Mouse (Mus musculus) layer of hippocampus, adult 8-10 months (tissue): ENCODE measurements around the gene Ifnar2. TPM values are rescaled to one million over a fixed set of nuclear protein-coding genes. Genes with fewer than 3 reads are reported as not detected.

Experiments used
- DNase-seq, 2 experiments: peaks; one replicate each; pipeline ENCODE4 v3.0.0; 2022; ENCODE audit warnings: low spot score in 2 of 2
- total RNA-seq, 4 experiments: library from RNA; stranded (reverse); gene quantifications; 2 replicates each; pipeline ENCODE4 v1.2.4; 2022

Gene Ifnar2
- total RNA-seq, 4 experiments from 2014 or later: 21.3 to 48.8 (median 34.5) TPM

DNA sequence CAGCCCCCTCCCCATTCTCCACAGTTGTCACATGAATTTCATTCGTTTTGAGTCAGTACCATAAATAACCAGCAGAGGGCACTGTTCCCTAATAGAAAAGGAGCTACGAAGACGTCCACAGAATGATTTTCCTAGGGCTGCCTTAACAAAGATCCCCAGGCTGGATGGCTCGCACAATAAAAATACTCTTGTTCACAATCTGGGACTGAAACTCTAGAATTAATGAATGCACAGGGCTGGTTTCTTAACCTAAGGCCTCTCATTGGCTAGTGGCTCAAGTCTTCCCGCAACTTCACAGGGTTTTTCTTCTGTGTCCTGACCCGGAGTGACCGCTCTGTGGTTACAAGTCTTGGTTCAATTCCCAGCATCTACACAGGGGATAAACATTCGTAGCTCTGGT, 14.0 kb upstream of the Ifnar2 start:
- peak in 1 of 2 experiments; percentile 36 for DNase-seq

DNA sequence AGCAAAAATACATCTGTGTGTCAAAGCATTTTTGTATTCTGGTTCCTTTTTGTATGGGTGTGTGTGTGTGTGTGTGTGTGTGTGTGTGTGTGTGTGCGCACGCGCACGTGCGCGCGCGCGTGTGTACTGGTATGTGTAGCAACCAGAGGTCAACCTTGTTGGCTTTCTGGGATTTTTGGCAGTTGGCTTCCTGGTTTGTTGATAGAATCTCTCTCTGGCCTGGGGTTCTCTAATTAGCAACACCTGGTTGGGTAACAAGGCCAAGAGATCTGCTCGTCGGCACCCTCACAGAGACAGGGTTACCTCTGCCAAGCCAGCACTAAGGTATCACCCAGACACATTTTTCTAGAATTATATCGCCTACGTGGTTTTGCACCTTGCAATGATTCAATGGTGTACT, 13.1 kb upstream of the Ifnar2 start:
- DNase-seq: no peak

DNA sequence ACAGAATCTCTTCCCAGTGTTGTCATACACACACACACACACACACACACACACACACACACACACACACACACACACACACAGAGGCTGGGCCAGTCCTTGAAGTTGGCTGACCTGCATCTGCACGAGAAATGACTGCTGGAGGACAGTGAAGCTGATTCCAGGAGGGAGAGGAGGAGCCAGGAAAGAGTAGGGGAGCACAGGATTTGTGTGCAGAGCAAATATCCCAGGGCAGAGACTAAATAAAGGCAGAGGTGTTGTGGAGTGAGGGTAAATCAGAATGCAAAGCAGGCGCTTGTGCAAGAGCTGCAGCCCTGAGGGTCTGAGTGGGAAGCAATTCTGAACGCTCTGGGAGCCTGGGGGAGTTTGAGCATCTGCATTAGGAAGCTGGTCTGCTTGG, 12.4 kb upstream of the Ifnar2 start:
- DNase-seq: no peak

GRCm38 (mm10) chr16:91362006-91362405, 10.6 kb upstream of the Ifnar2 start:
- no peak for DNase-seq

GRCm38 (mm10) chr16:91362616-91363272, 9.8 kb upstream of the Ifnar2 start:
- DNase-seq: no peak

GRCm38 (mm10) chr16:91363483-91363882, 9.1 kb upstream of the Ifnar2 start:
- no peak for DNase-seq

DNA sequence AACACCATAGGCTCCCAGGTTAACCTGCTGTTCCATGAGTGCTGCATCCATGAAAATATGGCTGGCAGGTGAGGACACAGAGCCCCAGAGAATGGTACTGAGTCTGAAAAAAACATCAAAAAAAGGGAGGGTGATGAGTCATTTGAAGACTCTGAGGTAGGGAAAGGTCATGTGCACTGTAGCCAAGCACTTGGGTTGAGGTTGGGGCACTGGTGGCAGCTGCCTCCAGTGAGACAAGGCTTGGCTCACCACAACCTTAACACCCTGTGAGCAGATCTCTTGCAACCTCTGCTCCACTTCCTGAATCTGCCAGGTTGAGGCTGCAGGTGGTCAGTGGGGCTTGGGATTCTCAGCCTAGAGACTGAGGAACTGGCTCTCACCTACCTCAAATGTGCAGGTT, 6.0 kb upstream of the Ifnar2 start:
- no peak for DNase-seq

GRCm38 (mm10) chr16:91367066-91367465, 5.5 kb upstream of the Ifnar2 start:
- no peak for DNase-seq

DNA sequence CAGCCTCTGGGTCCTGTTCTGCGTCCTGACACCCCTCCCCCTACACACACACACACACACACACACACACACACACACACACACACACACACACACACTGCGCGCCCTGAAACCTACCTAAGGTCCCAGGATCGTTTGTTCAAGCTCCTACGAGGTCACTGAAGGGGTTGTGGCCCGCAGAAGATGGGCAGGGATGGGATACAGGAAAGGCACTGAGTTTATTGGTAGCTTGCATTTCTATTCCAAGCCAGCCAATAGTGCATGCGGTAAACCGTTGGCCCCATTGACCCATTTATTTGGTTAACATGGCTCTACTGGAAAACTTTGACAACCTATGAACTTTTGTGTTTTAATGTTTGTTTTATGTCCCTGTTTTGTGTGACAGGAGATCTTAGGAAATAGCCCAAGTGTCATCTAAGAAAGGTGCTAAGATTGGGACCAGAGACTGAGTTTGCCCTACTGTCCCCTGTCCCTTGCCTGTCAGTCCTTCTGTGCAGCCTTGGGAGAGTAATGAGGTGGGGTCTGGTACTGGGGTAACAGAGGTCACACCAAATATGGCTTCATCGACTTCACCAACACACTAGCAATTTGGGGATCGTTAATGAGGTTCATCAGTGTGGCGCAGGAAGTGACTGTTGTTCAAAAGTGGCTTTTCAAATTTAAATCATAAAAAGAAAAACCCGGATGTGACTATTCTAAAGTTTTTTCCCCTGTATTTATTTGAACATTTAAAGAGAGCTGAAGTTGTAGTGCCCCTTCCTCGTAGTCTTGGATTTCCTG, 1.1 kb downstream of the Ifnar2 start:
- no peak for DNase-seq

DNA sequence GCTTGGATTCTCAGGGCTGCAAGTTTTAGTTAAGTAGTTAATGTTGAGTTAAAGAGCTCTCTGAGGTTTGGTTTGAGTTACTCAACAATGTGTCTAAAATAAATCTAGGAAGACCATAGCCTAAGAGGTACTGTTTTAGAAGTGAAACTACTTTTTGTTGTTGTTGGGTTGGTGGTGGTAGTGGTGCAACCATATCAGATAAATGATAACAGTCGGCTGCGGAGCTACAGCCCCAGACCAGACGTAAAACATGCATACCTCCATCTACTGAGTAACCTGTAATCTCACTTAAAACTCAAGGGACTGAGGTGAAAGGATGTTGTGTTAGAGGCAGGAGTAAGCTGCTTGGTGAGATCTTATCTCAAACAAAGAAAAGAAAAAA, 1.7 kb downstream of the Ifnar2 start:
- no peak for DNase-seq

DNA sequence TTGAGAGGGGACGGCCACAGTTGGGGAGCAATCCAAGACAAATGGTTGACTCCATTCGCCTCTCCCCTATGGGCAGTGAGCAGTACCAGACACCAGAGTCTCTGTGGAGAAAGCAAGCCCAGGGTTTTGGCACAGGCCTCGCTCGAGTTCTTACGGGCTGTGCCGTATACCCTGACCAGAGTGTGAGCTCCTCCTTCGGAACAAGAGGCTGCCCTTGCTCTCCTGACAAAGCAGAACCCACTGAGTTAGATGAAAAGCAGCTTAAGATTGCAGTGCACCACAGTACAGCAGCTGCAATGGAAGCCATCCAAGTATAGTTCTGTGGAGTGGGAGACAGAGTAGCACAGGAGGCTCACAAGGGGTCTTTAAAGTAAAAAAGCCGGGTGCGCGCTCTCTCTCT, 4.1 kb downstream of the Ifnar2 start:
- DNase-seq: no peak

DNA sequence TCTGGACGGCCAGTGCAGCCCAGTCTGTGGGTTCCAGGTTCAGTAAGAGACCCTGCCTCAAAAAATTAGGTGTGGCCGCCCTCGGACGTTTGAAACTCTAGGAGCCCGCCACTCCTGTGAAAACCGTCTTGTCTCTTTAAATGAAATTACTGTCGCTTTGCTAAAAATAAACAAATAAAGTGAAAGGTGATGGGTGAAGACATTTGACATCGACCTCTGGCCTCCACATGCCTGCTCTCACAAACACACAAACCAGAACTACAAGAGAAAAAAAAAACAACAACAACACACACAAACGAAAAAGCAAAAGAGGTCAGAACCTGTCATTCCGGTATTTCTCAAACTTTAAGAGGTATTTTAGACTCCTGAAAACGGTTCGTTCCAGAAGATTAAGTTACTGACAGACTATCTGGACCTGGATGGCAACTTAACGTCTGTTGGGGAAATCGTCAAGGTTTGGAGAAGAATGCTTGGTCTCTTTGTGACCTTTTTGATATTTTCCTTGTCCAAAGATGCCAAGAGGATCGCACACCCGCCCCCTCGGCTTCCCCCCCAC, 5.9 kb downstream of the Ifnar2 start:
- no peak for DNase-seq

DNA sequence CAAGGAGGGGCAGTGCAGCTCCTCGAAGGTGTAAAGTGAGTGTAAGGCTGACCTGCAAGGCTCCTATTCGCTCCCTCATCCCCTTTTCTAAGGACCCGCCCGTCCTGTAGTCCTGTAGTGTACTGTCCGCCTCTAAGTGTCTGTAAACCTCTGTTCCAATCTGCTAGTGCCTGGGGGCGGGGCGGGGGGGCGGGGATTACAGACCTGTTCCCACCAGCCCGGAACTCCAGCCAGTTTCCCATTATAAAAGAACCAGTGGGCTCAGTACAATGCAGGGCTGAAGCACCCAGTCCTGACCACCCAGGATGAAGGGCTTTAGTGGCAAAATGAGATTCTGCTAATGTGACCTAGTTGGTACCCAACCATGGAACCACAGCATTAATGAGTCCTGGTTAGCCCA, 6.4 kb downstream of the Ifnar2 start:
- no peak for DNase-seq

GRCm38 (mm10) chr16:91379412-91379811, 6.8 kb downstream of the Ifnar2 start:
- no peak for DNase-seq

GRCm38 (mm10) chr16:91380151-91380550, 7.6 kb downstream of the Ifnar2 start:
- no peak for DNase-seq

- DNase-seq: no peak
These were observed 9.0 kb downstream of the Ifnar2 start for GRCm38 (mm10) chr16:91381606-91382005.

- DNase-seq: no peak
These were observed 9.7 kb downstream of the Ifnar2 start for GRCm38 (mm10) chr16:91382261-91382790.

DNA sequence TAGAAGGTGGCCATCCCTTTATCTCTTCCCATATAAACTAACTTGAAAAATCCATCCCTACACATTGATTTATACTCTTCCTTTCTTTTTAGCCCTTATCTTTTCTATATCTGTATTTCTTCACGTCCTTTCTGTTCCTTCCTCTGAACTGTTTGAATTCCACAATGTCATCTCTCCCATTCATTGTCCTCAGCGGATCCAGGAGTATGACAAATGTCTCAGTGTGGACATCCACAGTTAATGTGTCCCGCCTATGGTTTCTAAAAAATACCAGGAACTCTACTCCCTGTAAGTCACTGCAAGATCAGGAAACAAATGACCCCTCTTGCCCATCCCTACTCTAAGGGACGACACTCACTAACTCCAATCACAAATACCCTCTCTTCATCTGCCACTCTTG, 11.6 kb downstream of the Ifnar2 start:
- DNase-seq: no peak

- DNase-seq: no peak
These were observed 13.0 kb downstream of the Ifnar2 start for GRCm38 (mm10) chr16:91385621-91386020.

GRCm38 (mm10) chr16:91386419-91387120, 14.0 kb downstream of the Ifnar2 start:
- no peak for DNase-seq

GRCm38 (mm10) chr16:91387121-91387486, 14.5 kb downstream of the Ifnar2 start:
- no peak for DNase-seq

GRCm38 (mm10) chr16:91390100-91390499, 17.5 kb downstream of the Ifnar2 start:
- DNase-seq: no peak
